Mouse (Mus musculus) cerebellum, adult 2 months (tissue): ENCODE measurements around the gene Timm8b. TPM values are rescaled to one million over a fixed set of nuclear protein-coding genes. Genes with fewer than 3 reads are reported as not detected.

ENCODE experiments used
- DNase-seq, 2 experiments: peaks; one replicate each; pipeline ENCODE4 v3.0.0; 2021
- H3K27ac ChIP-seq: fragments of 200-500 bp; 2 replicates; pipeline ENCODE4 v1.5.1; 2012; ENCODE audit warnings: low read length, control low read depth, inconsistent platforms; ENCODE audit not compliant: insufficient read depth
- H3K27me3 ChIP-seq: fragments of 200-500 bp; 2 replicates; pipeline ENCODE4 v1.6.1; 2012; ENCODE audit warnings: inconsistent platforms, mild to moderate bottlenecking, low read length, moderate library complexity; ENCODE audit not compliant: control insufficient read depth, insufficient read depth
- H3K4me1 ChIP-seq: fragments of 200-500 bp; 2 replicates; pipeline ENCODE4 v1.6.1; 2011; ENCODE audit warnings: low read length; ENCODE audit not compliant: control insufficient read depth, insufficient read depth
- H3K4me3 ChIP-seq: fragments of 200-500 bp; replicated peaks from 2 replicates; pipeline ENCODE3; 2011; ENCODE audit warnings: mild to moderate bottlenecking, low read depth, low read length, control low read depth; ENCODE audit not compliant: insufficient read depth
- CTCF ChIP-seq: fragments of 200-500 bp; IDR thresholded peaks from 2 replicates; pipeline ENCODE4 v1.5.1; 2011; ENCODE audit warnings: low read depth, mild to moderate bottlenecking, control low read depth, low read length, moderate library complexity, borderline replicate concordance; ENCODE audit not compliant: insufficient read depth
- POLR2A ChIP-seq: fragments of 200-500 bp; IDR thresholded peaks from 2 replicates; pipeline ENCODE4 v1.6.1; 2011; ENCODE audit warnings: low read length, control low read depth, borderline replicate concordance; ENCODE audit not compliant: insufficient read depth
- whole genome bisulfite sequencing: fragments of 180-500 bp; shearing (Covaris S2); methylation state at CpG from one replicate; pipeline ENCODE4 v1.1.7; 2018; 5-methylcytosine and 5-hydroxymethylcytosine counted together
- polyA plus RNA-seq: library from polyadenylated mRNA; depleted of rRNA; stranded (reverse); fragments of >200 nt; gene quantifications from 2 replicates; pipeline ENCODE4 v1.2.3, GENCODE M21; 2012

The Timm8b gene
- polyA plus RNA-seq, 1 experiment, result 504 TPM

DNA sequence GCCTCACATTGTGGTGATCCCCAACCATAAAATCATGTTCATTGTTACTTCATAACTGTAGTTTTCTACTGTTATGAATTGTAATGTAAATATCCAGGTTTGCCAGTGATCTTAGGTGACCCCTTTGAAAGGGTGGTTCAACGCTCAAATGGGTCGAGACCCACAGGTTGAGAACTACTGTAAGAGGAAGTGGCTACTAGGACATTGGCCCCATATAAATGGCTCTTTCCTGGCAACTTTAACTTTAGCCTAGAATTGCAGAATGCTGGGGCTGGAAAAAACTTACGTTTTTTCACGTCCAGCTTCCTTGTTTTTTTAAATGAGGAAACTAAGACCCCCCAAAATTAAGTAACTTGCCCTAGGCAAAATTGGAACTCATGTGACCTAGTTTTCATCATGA lies 36.3 kb upstream of the Timm8b start:
- TF ChIP-seq POLR2A (no peak), CTCF (no peak)
- 89% methylated on average over 4 of the region's 4 CpGs for WGBS
- Histone ChIP-seq H3K4me3 (no peak overlapping the region), H3K4me1 (no peaks in the 10 kb centered on the region), H3K27ac (no peak overlapping the region), H3K27me3 (no peaks in the 10 kb centered on the region)
- no peak for DNase-seq

- Histone ChIP-seq H3K27ac (no peak overlapping the region), H3K4me1 (no peaks in the 10 kb centered on the region), H3K27me3 (no peaks in the 10 kb centered on the region), H3K4me3 (no peak overlapping the region)
- TF ChIP-seq CTCF (no peak), POLR2A (no peak)
- DNase-seq, result no peak
- WGBS, result 40% methylated on average over 2 of the region's 2 CpGs
These were observed 35.8 kb upstream of the Timm8b start for GRCm38 (mm10) chr9:50567881-50568280.

DNA sequence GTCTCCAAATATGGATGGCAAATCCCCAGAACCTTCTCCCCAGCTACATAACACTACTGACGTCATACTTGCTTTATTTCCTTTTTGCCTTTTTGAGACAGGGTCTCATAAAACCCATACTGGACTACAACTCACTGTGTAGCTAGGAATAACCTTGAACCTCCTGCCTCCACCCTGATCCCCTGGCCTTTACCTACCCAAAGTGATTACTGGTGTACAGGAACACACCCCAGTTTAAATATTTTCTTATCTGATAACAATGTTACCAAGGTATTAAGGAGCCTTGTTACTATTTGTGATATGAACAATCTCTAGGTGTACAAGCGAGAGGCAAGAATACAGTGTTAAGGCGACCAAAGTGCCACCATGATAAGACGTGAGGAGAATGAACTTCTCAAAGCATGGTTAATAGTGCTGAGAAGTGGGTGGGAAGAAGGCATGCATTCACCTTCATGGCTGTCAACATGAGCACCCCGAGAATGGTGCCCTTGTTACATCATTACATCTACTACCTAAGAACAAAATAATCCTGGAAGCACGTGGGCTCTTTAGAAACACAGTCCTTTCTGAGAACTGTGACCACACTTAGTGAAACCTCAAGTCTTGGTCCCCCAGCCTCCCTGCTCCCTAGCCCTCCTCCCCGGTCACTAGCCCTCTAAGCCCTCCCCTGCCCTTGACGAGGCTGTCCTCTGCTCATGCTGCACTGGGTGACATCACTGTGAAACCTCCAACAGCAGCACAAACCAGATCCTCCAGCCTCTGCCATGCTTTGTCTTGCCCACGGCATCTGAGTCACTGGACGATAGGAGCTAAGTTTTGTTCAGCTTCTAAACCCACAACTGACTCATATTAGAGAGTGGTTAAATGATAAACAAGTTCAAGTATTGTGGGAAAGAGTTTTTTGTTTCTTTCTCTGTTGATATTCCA lies 33.8 kb upstream of the Timm8b start:
- TF ChIP-seq CTCF (no peak), POLR2A (no peak)
- Histone ChIP-seq H3K27ac (no peak overlapping the region), H3K4me1 (no peaks in the 10 kb centered on the region), H3K27me3 (no peaks in the 10 kb centered on the region), H3K4me3 (no peak overlapping the region)
- no peak for DNase-seq
- 76% methylated on average over 10 of the region's 10 CpGs for WGBS

DNA sequence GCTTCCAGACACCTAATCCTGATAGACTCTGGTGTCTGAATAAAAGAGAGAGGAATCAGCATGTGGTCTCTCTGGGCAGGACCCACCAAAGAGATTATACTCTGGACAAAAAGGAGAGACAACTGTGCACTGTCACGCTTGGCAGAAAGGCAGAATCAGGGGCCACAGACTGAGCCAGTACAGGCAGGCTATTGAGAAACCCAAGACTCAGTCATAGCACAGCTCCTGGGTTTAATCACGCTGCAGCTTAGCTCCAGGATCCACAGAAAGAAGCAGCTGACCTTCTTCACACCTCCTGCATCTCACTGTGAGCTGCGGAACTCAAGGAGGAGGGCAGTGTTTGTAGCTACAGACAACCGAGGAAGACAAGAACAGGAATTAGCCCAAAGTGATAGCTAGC lies 23.3 kb upstream of the Timm8b start:
- H3K27me3 ChIP-seq, result no peaks in the 10 kb centered on the region
- no peak overlapping the region for H3K4me3 ChIP-seq
- TF ChIP-seq CTCF, result no peak
- no peak for TF ChIP-seq POLR2A
- no peaks in the 10 kb centered on the region for H3K4me1 ChIP-seq
- 33% methylated on average over 4 of the region's 4 CpGs for WGBS
- no peak for DNase-seq
- H3K27ac ChIP-seq, result no peak overlapping the region

DNA sequence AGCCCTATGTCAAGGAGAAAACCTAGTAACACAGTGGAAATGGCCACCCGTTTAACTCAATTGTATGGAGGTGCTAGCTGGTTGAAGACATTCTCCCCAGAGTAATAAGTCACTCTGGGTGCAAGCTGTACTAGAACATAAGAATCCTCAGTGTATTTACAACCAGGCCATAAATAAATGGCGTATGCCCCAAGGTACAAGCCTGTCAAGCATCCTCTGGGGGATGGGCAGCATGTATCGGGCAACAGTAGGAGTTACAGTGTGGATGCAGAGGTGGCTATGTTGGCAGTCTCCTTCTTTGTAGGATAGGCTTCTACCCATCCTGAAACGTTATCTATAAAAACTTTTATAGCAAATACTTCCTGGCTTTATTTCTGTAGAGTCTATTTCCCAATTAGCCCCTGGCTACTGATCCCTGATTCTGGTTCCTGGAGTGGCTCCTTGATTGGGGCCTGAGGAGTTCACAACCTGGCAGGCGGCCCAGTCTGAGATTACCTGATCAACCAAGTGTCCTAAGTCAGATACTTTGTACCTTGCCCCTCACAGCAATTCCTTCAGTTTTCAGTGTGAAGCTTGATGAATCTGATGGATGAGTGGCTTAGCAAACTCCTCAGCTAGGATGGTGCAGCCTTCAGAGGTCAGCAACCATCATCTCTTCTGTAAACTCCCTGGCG lies 18.4 kb upstream of the Timm8b start:
- 80% methylated on average over 6 of the region's 6 CpGs for WGBS
- H3K4me3 ChIP-seq, result no peak overlapping the region
- H3K27me3 ChIP-seq, result no peaks in the 10 kb centered on the region
- DNase-seq, result no peak
- H3K4me1 ChIP-seq, result no peaks in the 10 kb centered on the region
- TF ChIP-seq CTCF (no peak), POLR2A (no peak)
- no peak overlapping the region for H3K27ac ChIP-seq

- no peak for DNase-seq
- Histone ChIP-seq H3K4me1 (no peaks in the 10 kb centered on the region), H3K27me3 (no peaks in the 10 kb centered on the region), H3K4me3 (no peak overlapping the region), H3K27ac (no peak overlapping the region)
- 70% methylated on average over 4 of the region's 4 CpGs for WGBS
- no peak for TF ChIP-seq CTCF
- no peak for TF ChIP-seq POLR2A
These were observed 16.8 kb upstream of the Timm8b start for GRCm38 (mm10) chr9:50586955-50587354.

GRCm38 (mm10) chr9:50590856-50591518 lies 12.7 kb upstream of the Timm8b start:
- H3K4me1 ChIP-seq, result no peaks in the 10 kb centered on the region
- H3K4me3 ChIP-seq, result no peak overlapping the region
- no peak for DNase-seq
- TF ChIP-seq POLR2A (no peak), CTCF (no peak)
- no peak overlapping the region for H3K27ac ChIP-seq
- 72% methylated on average over 10 of the region's 10 CpGs for WGBS
- no peaks in the 10 kb centered on the region for H3K27me3 ChIP-seq

DNA sequence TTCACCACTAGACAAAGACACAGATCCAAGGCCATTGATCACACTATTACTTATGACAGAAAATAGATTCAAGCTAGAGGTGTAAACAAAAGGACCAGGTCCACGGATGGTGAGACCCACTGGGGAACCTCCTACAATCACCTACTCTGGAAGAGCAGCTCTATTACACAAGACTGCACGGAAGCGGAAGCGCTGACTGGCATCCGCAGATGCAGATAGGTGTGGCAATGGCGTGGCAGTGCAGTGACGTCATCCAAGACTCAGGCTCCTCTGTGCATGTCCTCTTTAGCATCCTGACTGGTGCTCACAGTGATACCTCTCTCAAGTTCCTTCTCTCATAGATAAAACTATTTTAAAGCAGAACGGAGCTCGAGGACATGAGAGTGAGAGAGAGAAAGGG lies 10.8 kb upstream of the Timm8b start:
- H3K27ac ChIP-seq, result no peak overlapping the region
- no peak for TF ChIP-seq CTCF
- no peak for TF ChIP-seq POLR2A
- no peaks in the 10 kb centered on the region for H3K27me3 ChIP-seq
- no peak overlapping the region for H3K4me3 ChIP-seq
- no peaks in the 10 kb centered on the region for H3K4me1 ChIP-seq
- DNase-seq, result no peak
- WGBS, result 88% methylated on average over 9 of the region's 9 CpGs
